Mouse (Mus musculus): ENCODE measurements at regions not wholly inside any gene's neighbourhood (a gene's known extent, or its start where the extent isn't known, plus 50 kb on each side); places are given as distances from the start of the nearest gene placed in this dataset.
"Not testable (repeated sequence)": the region's sequence is repeated elsewhere in the genome, so short reads cannot be mapped to it uniquely, and the experiment has no call there.

- in situ Hi-C loops (cut with MboI; ENCODE audit: low sequenced_read_pairs in 2 of 2, unreplicated experiment in 2 of 2) = no loop called here
Measured at GRCm38 (mm10) chr2:39337524-39337923, 111.3 kb upstream of the Ppp6c start.

GRCm38 (mm10) chr2:39325715-39326493 lies 99.7 kb upstream of the Ppp6c start:
- TF ChIP-seq ZC3H11A (IDR thresholded peaks at IDR 0.05; ENCODE audit: borderline replicate concordance, low read depth, low read length) (no peak), CHD2 (IDR thresholded peaks at IDR 0.05; ENCODE audit: low read depth, low read length) (no peak), HCFC1 (IDR thresholded peaks at IDR 0.05; ENCODE audit: borderline replicate concordance, insufficient read depth, low read length) (no peak), ZNF384 (IDR thresholded peaks at IDR 0.05; ENCODE audit: low read depth, low read length) (no peak), MAFK (IDR thresholded peaks at IDR 0.05; ENCODE audit: insufficient read depth, low read depth, low read length) (no peak)
- Histone ChIP-seq H3K4me3 (ENCODE audit: insufficient read depth in 1 of 2, low read depth in 1 of 2, low read length in 2 of 2, poor library complexity in 1 of 2, severe bottlenecking in 1 of 2) (no peak overlapping the region), H3K9ac (ENCODE audit: insufficient read depth, low read depth, low read length, poor library complexity, severe bottlenecking) (no peak overlapping the region), H3K27ac (ENCODE audit: insufficient read depth, low read depth, low read length, poor library complexity, severe bottlenecking) (no peak overlapping the region), H3K9me3 (ENCODE audit: control insufficient read depth, insufficient read depth, low read depth, low read length) (no peaks in the 10 kb centered on the region), H3K4me1 (ENCODE audit: control insufficient read depth in 2 of 2, insufficient read depth in 2 of 2, low read length in 2 of 2, poor library complexity in 1 of 2) (no peaks in the 10 kb centered on the region), H3K36me3 (ENCODE audit: control insufficient read depth, insufficient read depth, low read length, poor library complexity, severe bottlenecking) (no peaks in the 10 kb centered on the region)
- no peak for DNase-seq (ENCODE audit: low read depth, low spot score)
- in situ Hi-C loops (cut with MboI; ENCODE audit: low sequenced_read_pairs in 2 of 2, unreplicated experiment in 2 of 2) = no loop called here

More at GRCm38 (mm10) chr2:39337524-39337923, 111.3 kb upstream of the Ppp6c start:
- Histone ChIP-seq H3K36me3 (ENCODE audit: control insufficient read depth, insufficient read depth, low read length, poor library complexity, severe bottlenecking) (no peaks in the 10 kb centered on the region), H3K9me3 (ENCODE audit: control insufficient read depth, insufficient read depth, low read depth, low read length) (no peaks in the 10 kb centered on the region), H3K4me3 (ENCODE audit: insufficient read depth in 1 of 2, low read depth in 1 of 2, low read length in 2 of 2, poor library complexity in 1 of 2, severe bottlenecking in 1 of 2) (no peak overlapping the region), H3K27ac (ENCODE audit: insufficient read depth, low read depth, low read length, poor library complexity, severe bottlenecking) (no peak overlapping the region), H3K9ac (ENCODE audit: insufficient read depth, low read depth, low read length, poor library complexity, severe bottlenecking) (no peak overlapping the region), H3K4me1 (ENCODE audit: control insufficient read depth in 2 of 2, insufficient read depth in 2 of 2, low read length in 2 of 2, poor library complexity in 1 of 2) (no peaks in the 10 kb centered on the region; a peak in 1 of 4 replicates)
- TF ChIP-seq CHD2 (IDR thresholded peaks at IDR 0.05; ENCODE audit: low read depth, low read length) = no peak
- no peak for TF ChIP-seq ZNF384 (IDR thresholded peaks at IDR 0.05; ENCODE audit: low read depth, low read length)
- TF ChIP-seq MAFK (IDR thresholded peaks at IDR 0.05; ENCODE audit: insufficient read depth, low read depth, low read length) = no peak
- TF ChIP-seq HCFC1 (IDR thresholded peaks at IDR 0.05; ENCODE audit: borderline replicate concordance, insufficient read depth, low read length) = no peak
- TF ChIP-seq ZC3H11A (IDR thresholded peaks at IDR 0.05; ENCODE audit: borderline replicate concordance, low read depth, low read length) = no peak
- no peak for DNase-seq (ENCODE audit: low read depth, low spot score)

DNA sequence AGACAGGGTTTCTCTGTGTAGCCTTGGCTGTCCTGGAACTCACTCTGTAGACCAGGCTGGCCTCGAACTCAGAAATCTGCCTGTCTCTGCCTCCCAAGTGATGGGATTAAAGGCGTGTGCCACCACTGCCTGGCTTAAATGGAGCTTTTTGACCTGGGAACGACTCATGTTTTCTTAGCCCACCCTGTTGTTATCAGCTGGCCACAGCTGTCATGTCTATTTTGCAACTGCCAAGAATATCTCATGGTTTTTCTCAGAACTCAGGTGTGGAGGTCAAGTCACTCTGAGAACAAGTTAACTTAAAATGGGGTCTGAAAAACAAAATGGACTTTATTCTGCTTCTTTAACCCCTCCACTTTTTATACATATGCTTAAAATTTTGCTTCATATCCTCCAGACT lies 98.9 kb upstream of the Ppp6c start:
- H3K27ac ChIP-seq (ENCODE audit: insufficient read depth, low read depth, low read length, poor library complexity, severe bottlenecking); H3K4me1 ChIP-seq (ENCODE audit: control insufficient read depth in 2 of 2, insufficient read depth in 2 of 2, low read length in 2 of 2, poor library complexity in 1 of 2); H3K36me3 ChIP-seq (ENCODE audit: control insufficient read depth, insufficient read depth, low read length, poor library complexity, severe bottlenecking); H3K9me3 ChIP-seq (ENCODE audit: control insufficient read depth, insufficient read depth, low read depth, low read length); in situ Hi-C loops (cut with MboI; ENCODE audit: low sequenced_read_pairs in 2 of 2, unreplicated experiment in 2 of 2); H3K4me3 ChIP-seq (ENCODE audit: insufficient read depth in 1 of 2, low read depth in 1 of 2, low read length in 2 of 2, poor library complexity in 1 of 2, severe bottlenecking in 1 of 2); DNase-seq (ENCODE audit: low read depth, low spot score); H3K9ac ChIP-seq (ENCODE audit: insufficient read depth, low read depth, low read length, poor library complexity, severe bottlenecking): not testable (repeated sequence)

GRCm38 (mm10) chr2:39299798-39300382 lies 73.6 kb upstream of the Ppp6c start:
- in situ Hi-C loops (cut with MboI; ENCODE audit: low sequenced_read_pairs in 2 of 2, unreplicated experiment in 2 of 2) = no loop called here
- Histone ChIP-seq H3K9me3 (ENCODE audit: control insufficient read depth, insufficient read depth, low read depth, low read length) (no peaks in the 10 kb centered on the region), H3K4me3 (ENCODE audit: insufficient read depth in 1 of 2, low read depth in 1 of 2, low read length in 2 of 2, poor library complexity in 1 of 2, severe bottlenecking in 1 of 2) (no peak overlapping the region), H3K4me1 (ENCODE audit: control insufficient read depth in 2 of 2, insufficient read depth in 2 of 2, low read length in 2 of 2, poor library complexity in 1 of 2) (no peaks in the 10 kb centered on the region), H3K27ac (ENCODE audit: insufficient read depth, low read depth, low read length, poor library complexity, severe bottlenecking) (no peak overlapping the region), H3K36me3 (ENCODE audit: control insufficient read depth, insufficient read depth, low read length, poor library complexity, severe bottlenecking) (no peaks in the 10 kb centered on the region), H3K9ac (ENCODE audit: insufficient read depth, low read depth, low read length, poor library complexity, severe bottlenecking) (no peak overlapping the region)
- no peak for TF ChIP-seq ZNF384 (IDR thresholded peaks at IDR 0.05; ENCODE audit: low read depth, low read length)
- no peak for TF ChIP-seq CHD2 (IDR thresholded peaks at IDR 0.05; ENCODE audit: low read depth, low read length)
- TF ChIP-seq MAFK (IDR thresholded peaks at IDR 0.05; ENCODE audit: insufficient read depth, low read depth, low read length) = no peak
- TF ChIP-seq HCFC1 (IDR thresholded peaks at IDR 0.05; ENCODE audit: borderline replicate concordance, insufficient read depth, low read length) = no peak
- TF ChIP-seq ZC3H11A (IDR thresholded peaks at IDR 0.05; ENCODE audit: borderline replicate concordance, low read depth, low read length) = no peak
- no peak for DNase-seq (ENCODE audit: low read depth, low spot score)

Measured in ES-E14 (cell line).